Mouse (Mus musculus) effector memory CD4-positive, alpha-beta T cell, adult 5 months (primary cell): Measurements from ENCODE around the gene S100b. TPM values are rescaled to one million over a fixed set of nuclear protein-coding genes. Genes with fewer than 3 reads are reported as not detected.

ENCODE experiments used
- polyA plus RNA-seq: library from polyadenylated mRNA; unstranded; fragments of 100-300 nt; shearing (Covaris generic); gene quantifications from one replicate; pipeline ENCODE4 v1.2.1, GENCODE M21; 2017

Gene S100b
- polyA plus RNA-seq: not detected

DNA sequence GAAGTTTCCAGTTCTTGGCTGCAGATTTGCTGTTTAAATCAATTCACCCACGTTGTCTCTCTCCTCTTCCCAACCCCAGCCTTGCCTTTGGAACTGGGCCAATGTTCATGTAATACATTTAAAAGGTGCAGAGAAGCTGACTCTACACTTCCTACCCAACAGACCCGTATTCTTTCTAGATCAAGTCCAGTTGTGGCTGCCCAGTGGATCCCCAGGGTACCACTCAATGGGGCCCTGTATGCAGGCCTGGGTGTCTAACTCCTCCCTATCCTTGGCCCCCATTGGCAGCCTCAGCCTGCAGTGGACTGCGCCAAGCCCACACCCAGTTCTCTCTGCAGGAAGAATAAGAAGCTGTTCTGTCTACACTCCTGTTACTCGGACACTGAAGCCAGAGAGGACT is at the start of gene S100b:
Gene S100b (plus strand): TSS at position 318 of the 400 bp plus-strand sequence.

GRCm38 (mm10) chr10:76237341-76238225 is 16.1 kb upstream of the S100b start, which contains the start of gene Prmt2:
Gene Prmt2, minus strand, starts transcription at chr10:76237865.

Other genes starting within 250 kb of the S100b start
- 25.1 TPM for gene Zfp280b, start 221.2 kb upstream of the S100b start, polyA plus RNA-seq
- gene Slc5a4b, start 142.9 kb upstream of the S100b start, polyA plus RNA-seq: not detected
- not detected for gene Slc5a4a, start 106.4 kb upstream of the S100b start, polyA plus RNA-seq
- 17.3 TPM for gene Prmt2, start 16.0 kb upstream of the S100b start, polyA plus RNA-seq
- gene Dip2a, start 91.4 kb downstream of the S100b start, polyA plus RNA-seq: 5.9 TPM
- 15.0 TPM for gene AC141477.1, start 186.6 kb downstream of the S100b start, polyA plus RNA-seq
- gene Pcnt, start 188.9 kb downstream of the S100b start, polyA plus RNA-seq: 28.3 TPM
- gene 2610028H24Rik, start 195.2 kb downstream of the S100b start, polyA plus RNA-seq: not detected
- gene Mcm3ap, start 215.1 kb downstream of the S100b start, polyA plus RNA-seq: 62.4 TPM
- gene Ybey, start 215.3 kb downstream of the S100b start, polyA plus RNA-seq: 1.0 TPM